Mouse (Mus musculus) lung, embryonic 14.5 days (tissue): Measurements from ENCODE around the gene Ptgr2. TPM values are rescaled to one million over a fixed set of nuclear protein-coding genes. Genes with fewer than 3 reads are reported as not detected.
"Not testable (repeated sequence)": the region's sequence is repeated elsewhere in the genome, so short reads cannot be mapped to it uniquely, and the experiment has no call there.

ENCODE experiments used
- ATAC-seq: fragments of 200-750 bp; cut with Nextera tagmentation; 2 replicates; pipeline ENCODE4 v1.8.0; 2017; ENCODE audit warnings: mild to moderate bottlenecking, moderate TSS enrichment, moderate library complexity; ENCODE audit not compliant: insufficient read depth
- DNase-seq: peaks from one replicate; pipeline ENCODE4 v3.0.0-alpha.2; 2015
- H3K27ac ChIP-seq: fragments of 300-500 bp; sonication (generic); 2 replicates; pipeline ENCODE4 v1.5.1; 2014; ENCODE audit warnings: low read depth, mild to moderate bottlenecking, moderate library complexity
- H3K27me3 ChIP-seq: fragments of 300-500 bp; sonication (generic); 2 replicates; pipeline ENCODE4 v1.6.1; 2014; ENCODE audit warnings: low read length, control low read depth; ENCODE audit not compliant: insufficient read depth
- H3K36me3 ChIP-seq: fragments of 300-500 bp; sonication (generic); 2 replicates; pipeline ENCODE4 v1.6.1; 2014; ENCODE audit warnings: control low read depth; ENCODE audit not compliant: insufficient read depth
- H3K4me1 ChIP-seq: fragments of 300-500 bp; sonication (generic); 2 replicates; pipeline ENCODE4 v1.6.1; 2014; ENCODE audit warnings: antibody characterized with exemption, control low read depth; ENCODE audit not compliant: insufficient read depth
- H3K4me2 ChIP-seq: fragments of 300-500 bp; sonication (generic); 2 replicates; pipeline ENCODE4 v1.6.1; 2014; ENCODE audit warnings: mild to moderate bottlenecking
- H3K4me3 ChIP-seq: fragments of 300-500 bp; sonication (generic); 2 replicates; pipeline ENCODE4 v1.5.1; 2014; ENCODE audit warnings: low read depth, low read length
- H3K9ac ChIP-seq: fragments of 300-500 bp; sonication (generic); 2 replicates; pipeline ENCODE4 v1.6.1; 2014
- H3K9me3 ChIP-seq: fragments of 300-500 bp; sonication (generic); 2 replicates; pipeline ENCODE4 v1.6.1; 2016; ENCODE audit warnings: low read depth, low read length, control low read depth
- CTCF ChIP-seq: IDR thresholded peaks from 2 replicates; pipeline ENCODE4 v1.5.1; 2016; ENCODE audit warnings: antibody characterized with exemption, low read depth
- WGBS: fragments of 180-500 bp; shearing (Covaris S2); extraction: QIAGEN DNeasy Blood & Tissue Kit; methylation state at CpG from one replicate; pipeline ENCODE4 v1.1.7; 2014; 5-methylcytosine and 5-hydroxymethylcytosine counted together
- polyA plus RNA-seq: library from polyadenylated mRNA; unstranded; fragments of >200 nt; fragmentation: Nextera tagmentation; extraction: Ambion mirVana; gene quantifications from 2 replicates; pipeline ENCODE4 v1.2.1, GENCODE M21; 2014

The Ptgr2 gene
- polyA plus RNA-seq: 17.2 and 19.6 TPM in 2 replicates

- DNase-seq: peak; percentile 96
- Histone ChIP-seq H3K9me3 (no peaks in the 10 kb centered on the region), H3K4me2 (peak within 1 kb of the TSS; percentile 75), H3K4me1 (0 out of 2 replicates have a peak, but pooled peaks cover 4% of the 10 kb centered on the region), H3K36me3 (no peaks in the 10 kb centered on the region), H3K9ac (peak within 1 kb of the TSS; percentile 63), H3K4me3 (peak within 1 kb of the TSS; percentile 52), H3K27me3 (no peaks in the 10 kb centered on the region), H3K27ac (peak within 1 kb of the TSS; percentile 33; the same call in 1 of the 2 replicates)
- WGBS: under 1% methylated on average over 39 of the region's 39 CpGs
- peak; percentile 97 for ATAC-seq
- TF ChIP-seq CTCF: 0 out of 2 replicates have a peak, but pooled peaks have one; percentile 5
These were observed at the start of gene Ptgr2 for GRCm38 (mm10) chr12:84284885-84285592. Gene Ptgr2, plus strand, starts transcription at chr12:84285232.

GRCm38 (mm10) chr12:84235577-84235976 is 49.5 kb upstream of the Ptgr2 start:
- 90% methylated on average over 6 of the region's 6 CpGs for WGBS

GRCm38 (mm10) chr12:84235981-84236752 is 48.9 kb upstream of the Ptgr2 start:
- no peak for ATAC-seq
- 76% methylated on average over 10 of the region's 10 CpGs for WGBS
- no peak overlapping the region for H3K4me3 ChIP-seq

More at GRCm38 (mm10) chr12:84235577-84235976, 49.5 kb upstream of the Ptgr2 start:
- H3K4me1 ChIP-seq: no peaks in the 10 kb centered on the region
- H3K4me2 ChIP-seq: no peak overlapping the region
- no peaks in the 10 kb centered on the region for H3K36me3 ChIP-seq
- no peak overlapping the region for H3K4me3 ChIP-seq
- no peak overlapping the region for H3K27ac ChIP-seq
- no peak for ATAC-seq
- DNase-seq: no peak
- no peak for TF ChIP-seq CTCF
- H3K9me3 ChIP-seq: no peaks in the 10 kb centered on the region
- H3K9ac ChIP-seq: no peak overlapping the region
- no peaks in the 10 kb centered on the region for H3K27me3 ChIP-seq

GRCm38 (mm10) chr12:84237036-84237435 is 48.0 kb upstream of the Ptgr2 start:
- not testable (repeated sequence) for H3K4me2 ChIP-seq, H3K9ac ChIP-seq, H3K27me3 ChIP-seq, H3K36me3 ChIP-seq, DNase-seq, H3K9me3 ChIP-seq, ATAC-seq, H3K27ac ChIP-seq, H3K4me1 ChIP-seq, H3K4me3 ChIP-seq
- WGBS: 76% methylated on average over 5 of the region's 5 CpGs

More at GRCm38 (mm10) chr12:84235981-84236752, 48.9 kb upstream of the Ptgr2 start:
- TF ChIP-seq CTCF: no peak
- Histone ChIP-seq H3K4me1 (no peaks in the 10 kb centered on the region), H3K27ac (no peak overlapping the region), H3K9ac (no peak overlapping the region), H3K27me3 (no peaks in the 10 kb centered on the region), H3K4me2 (no peak overlapping the region), H3K36me3 (no peaks in the 10 kb centered on the region), H3K9me3 (no peaks in the 10 kb centered on the region)
- no peak for DNase-seq

- no peaks in the 10 kb centered on the region for H3K27me3 ChIP-seq
- no peak overlapping the region for H3K4me3 ChIP-seq
- H3K9ac ChIP-seq: no peak overlapping the region
- WGBS: 68% methylated on average over 7 of the region's 7 CpGs
- no peaks in the 10 kb centered on the region for H3K4me1 ChIP-seq
- no peak for TF ChIP-seq CTCF
- H3K4me2 ChIP-seq: no peak overlapping the region
- no peaks in the 10 kb centered on the region for H3K9me3 ChIP-seq
- no peak for ATAC-seq
- DNase-seq: no peak
- H3K27ac ChIP-seq: no peak overlapping the region
- H3K36me3 ChIP-seq: no peaks in the 10 kb centered on the region
These were observed 41.8 kb upstream of the Ptgr2 start for GRCm38 (mm10) chr12:84243076-84243770.

GRCm38 (mm10) chr12:84245683-84246082 is 39.3 kb upstream of the Ptgr2 start:
- Histone ChIP-seq H3K36me3 (no peaks in the 10 kb centered on the region), H3K4me3 (no peak overlapping the region), H3K4me1 (no peaks in the 10 kb centered on the region), H3K27ac (no peak overlapping the region), H3K9me3 (no peaks in the 10 kb centered on the region), H3K9ac (no peak overlapping the region), H3K4me2 (no peak overlapping the region), H3K27me3 (no peaks in the 10 kb centered on the region)
- TF ChIP-seq CTCF: no peak
- no peak for ATAC-seq
- 66% methylated on average over 5 of the region's 5 CpGs for WGBS
- DNase-seq: no peak
